Mouse (Mus musculus) kidney, postnatal 0 days (tissue): ENCODE data around the gene Tab2. TPM values are rescaled to one million over a fixed set of nuclear protein-coding genes. Genes with fewer than 3 reads are reported as not detected.

Experiments used
- ATAC-seq: fragments of 200-750 bp; cut with Nextera tagmentation; replicated peaks from 2 replicates; pipeline ENCODE4 v1.8.0; 2017; ENCODE audit warnings: low read depth, moderate number of reproducible peaks, moderate TSS enrichment, moderate library complexity; ENCODE audit not compliant: low FRiP score
- DNase-seq: peaks from one replicate; pipeline ENCODE4 v3.0.0-alpha.2; 2016; ENCODE audit warnings: low spot score
- H3K27ac ChIP-seq: fragments of 300-500 bp; sonication (generic); 2 replicates; pipeline ENCODE4 v1.5.1; 2014; ENCODE audit warnings: mild to moderate bottlenecking
- H3K27me3 ChIP-seq: fragments of 300-500 bp; sonication (generic); 2 replicates; pipeline ENCODE4 v1.6.1; 2014; ENCODE audit warnings: low read length, mixed read lengths; ENCODE audit not compliant: insufficient read depth
- H3K36me3 ChIP-seq: fragments of 300-500 bp; sonication (generic); 2 replicates; pipeline ENCODE4 v1.6.1; 2014; ENCODE audit warnings: low read length, mixed read lengths; ENCODE audit not compliant: insufficient read depth
- H3K4me1 ChIP-seq: fragments of 300-500 bp; sonication (generic); replicated peaks from 2 replicates; pipeline ENCODE4 v1.6.1; 2014; ENCODE audit warnings: antibody characterized with exemption, low read length, mixed read lengths; ENCODE audit not compliant: insufficient read depth
- H3K4me2 ChIP-seq: fragments of 300-500 bp; sonication (generic); 2 replicates; pipeline ENCODE4 v1.6.1; 2014; ENCODE audit warnings: mild to moderate bottlenecking, low read length, moderate library complexity, mixed read lengths
- H3K4me3 ChIP-seq: fragments of 300-500 bp; sonication (generic); replicated peaks from 2 replicates; pipeline ENCODE4 v1.5.1; 2014; ENCODE audit warnings: low read depth, low read length
- H3K9ac ChIP-seq: fragments of 300-500 bp; sonication (generic); 2 replicates; pipeline ENCODE4 v1.6.1; 2014; ENCODE audit warnings: low read depth, low read length
- H3K9me3 ChIP-seq: fragments of 300-500 bp; sonication (generic); replicated peaks from 2 replicates; pipeline ENCODE4 v1.6.1; 2016; ENCODE audit warnings: low read length, inconsistent platforms, mixed read lengths
- CTCF ChIP-seq: IDR thresholded peaks from 2 replicates; pipeline ENCODE4 v1.5.1; 2016; ENCODE audit warnings: antibody characterized with exemption, low read depth, mild to moderate bottlenecking, moderate library complexity
- WGBS: fragments of 180-500 bp; shearing (Covaris S2); extraction: QIAGEN DNeasy Blood & Tissue Kit; methylation state at CpG from one replicate; pipeline ENCODE4 v1.1.7; 2014; 5-methylcytosine and 5-hydroxymethylcytosine counted together
- polyA plus RNA-seq: library from polyadenylated mRNA; unstranded; fragments of >200 nt; fragmentation: Nextera tagmentation; extraction: Ambion mirVana; gene quantifications from 2 replicates; pipeline ENCODE4 v1.2.1, GENCODE M21; 2015

Tab2 gene
- polyA plus RNA-seq, 1 experiment from 2014 or later = 20.4 TPM

- DNase-seq (no peak), ATAC-seq (no peak)
- WGBS = 76% methylated on average over 7 of the region's 7 CpGs
These were observed 81.8 kb downstream of the Tab2 start for GRCm38 (mm10) chr10:7874194-7874593.

GRCm38 (mm10) chr10:7871381-7872020, 84.5 kb downstream of the Tab2 start:
- ATAC-seq = no peak
- WGBS = 90% methylated on average over 5 of the region's 5 CpGs

More at GRCm38 (mm10) chr10:7874194-7874593, 81.8 kb downstream of the Tab2 start:
- H3K9ac ChIP-seq = no peak overlapping the region
- no peak overlapping the region for H3K4me3 ChIP-seq
- no peak overlapping the region for H3K4me2 ChIP-seq
- H3K27me3 ChIP-seq = no peaks in the 10 kb centered on the region
- no peaks in the 10 kb centered on the region for H3K9me3 ChIP-seq
- H3K4me1 ChIP-seq = no peaks in the 10 kb centered on the region
- TF ChIP-seq CTCF = no peak
- H3K27ac ChIP-seq = no peak overlapping the region
- no peaks in the 10 kb centered on the region for H3K36me3 ChIP-seq

GRCm38 (mm10) chr10:7870571-7871315, 85.3 kb downstream of the Tab2 start:
- Histone ChIP-seq H3K4me2 (no peak overlapping the region), H3K27me3 (peaks cover 4% of the 10 kb centered on the region; the same call in 1 of the 2 replicates), H3K27ac (no peak overlapping the region), H3K36me3 (no peaks in the 10 kb centered on the region), H3K4me3 (no peak overlapping the region), H3K9ac (no peak overlapping the region), H3K9me3 (no peaks in the 10 kb centered on the region), H3K4me1 (0 out of 2 replicates have a peak, but pooled peaks cover 4% of the 10 kb centered on the region)
- no peak for ATAC-seq
- TF ChIP-seq CTCF = peak; percentile 53
- peak; percentile 26 for DNase-seq
- WGBS = 66% methylated on average over 11 of the region's 11 CpGs

More at GRCm38 (mm10) chr10:7871381-7872020, 84.5 kb downstream of the Tab2 start:
- Histone ChIP-seq H3K4me2 (no peak overlapping the region), H3K27ac (no peak overlapping the region), H3K4me1 (0 out of 2 replicates have a peak, but pooled peaks cover 4% of the 10 kb centered on the region), H3K9ac (no peak overlapping the region), H3K27me3 (peaks cover 4% of the 10 kb centered on the region; the same call in 1 of the 2 replicates), H3K9me3 (no peaks in the 10 kb centered on the region), H3K36me3 (no peaks in the 10 kb centered on the region), H3K4me3 (no peak overlapping the region)
- TF ChIP-seq CTCF = no peak
- DNase-seq = no peak

GRCm38 (mm10) chr10:7869746-7870145, 86.3 kb downstream of the Tab2 start:
- no peak overlapping the region for H3K9ac ChIP-seq
- TF ChIP-seq CTCF = no peak
- ATAC-seq = no peak

GRCm38 (mm10) chr10:7867666-7868030, 88.4 kb downstream of the Tab2 start:
- H3K4me1 ChIP-seq = 0 out of 2 replicates have a peak, but pooled peaks cover 4% of the 10 kb centered on the region
- H3K9me3 ChIP-seq = no peaks in the 10 kb centered on the region
- DNase-seq (peak; percentile 15), ATAC-seq (0 out of 2 replicates have a peak, but pooled peaks have one; percentile 17)
- peak overlapping the region; percentile 34 for H3K4me3 ChIP-seq
- H3K36me3 ChIP-seq = no peaks in the 10 kb centered on the region
- TF ChIP-seq CTCF = no peak
- H3K27me3 ChIP-seq = peaks cover 4% of the 10 kb centered on the region; the same call in 1 of the 2 replicates
- no peak overlapping the region for H3K27ac ChIP-seq
- 20% methylated on average over 21 of the region's 21 CpGs for WGBS
- H3K4me2 ChIP-seq = peak overlapping the region; percentile 60
- H3K9ac ChIP-seq = 0 out of 2 replicates have a peak overlapping the region, but pooled peaks have one; percentile 27

More at GRCm38 (mm10) chr10:7869746-7870145, 86.3 kb downstream of the Tab2 start:
- Histone ChIP-seq H3K4me2 (no peak overlapping the region), H3K27ac (no peak overlapping the region), H3K27me3 (peaks cover 4% of the 10 kb centered on the region; the same call in 1 of the 2 replicates), H3K4me1 (0 out of 2 replicates have a peak, but pooled peaks cover 4% of the 10 kb centered on the region), H3K9me3 (no peaks in the 10 kb centered on the region), H3K4me3 (no peak overlapping the region), H3K36me3 (no peaks in the 10 kb centered on the region)
- DNase-seq = no peak
- WGBS = 75% methylated on average over 8 of the region's 8 CpGs
